Mouse (Mus musculus) midbrain, embryonic 11.5 days (tissue): ENCODE measurements around the gene Rps7. TPM values are rescaled to one million over a fixed set of nuclear protein-coding genes. Genes with fewer than 3 reads are reported as not detected.
A peak's percentile ranks its signal among the peaks of the same experiment; 100 is the strongest.

Source experiments
- ATAC-seq: fragments of 200-750 bp; cut with Nextera tagmentation; 2 replicates; pipeline ENCODE4 v1.8.0; 2017; ENCODE audit warnings: moderate TSS enrichment, moderate library complexity; ENCODE audit not compliant: low FRiP score
- DNase-seq: peaks from one replicate; pipeline ENCODE4 v3.0.0; 2015; ENCODE audit warnings: low spot score; ENCODE audit errors: missing footprints
- H3K27ac ChIP-seq: fragments of 300-500 bp; sonication (generic); 2 replicates; pipeline ENCODE4 v1.5.1; 2014; ENCODE audit warnings: low read depth, low read length
- H3K27me3 ChIP-seq: fragments of 300-500 bp; sonication (generic); 2 replicates; pipeline ENCODE4 v1.6.1; 2014; ENCODE audit warnings: mild to moderate bottlenecking, low read length, moderate library complexity, mixed read lengths; ENCODE audit not compliant: control insufficient read depth, insufficient read depth
- H3K36me3 ChIP-seq: fragments of 300-500 bp; sonication (generic); 2 replicates; pipeline ENCODE4 v1.6.1; 2014; ENCODE audit warnings: mild to moderate bottlenecking, low read length, moderate library complexity, mixed read lengths; ENCODE audit not compliant: control insufficient read depth, insufficient read depth
- H3K4me1 ChIP-seq: fragments of 300-500 bp; sonication (generic); 2 replicates; pipeline ENCODE4 v1.6.1; 2014; ENCODE audit warnings: low read length; ENCODE audit not compliant: control insufficient read depth, insufficient read depth
- H3K4me2 ChIP-seq: fragments of 300-500 bp; sonication (generic); 2 replicates; pipeline ENCODE4 v1.6.1; 2014; ENCODE audit warnings: mild to moderate bottlenecking, moderate library complexity
- H3K4me3 ChIP-seq: fragments of 300-500 bp; sonication (generic); 2 replicates; pipeline ENCODE4 v1.5.1; 2014; ENCODE audit warnings: low read depth, low read length
- H3K9ac ChIP-seq: fragments of 300-500 bp; sonication (generic); 2 replicates; pipeline ENCODE4 v1.6.1; 2014; ENCODE audit warnings: low read length
- H3K9me3 ChIP-seq: fragments of 300-500 bp; sonication (generic); 2 replicates; pipeline ENCODE4 v1.6.1; 2016; ENCODE audit warnings: low read length; ENCODE audit not compliant: control insufficient read depth
- WGBS: fragments of 180-500 bp; shearing (Covaris S2); extraction: QIAGEN DNeasy Blood & Tissue Kit; methylation state at CpG from one replicate; pipeline ENCODE4 v1.1.7; 2014; 5-methylcytosine and 5-hydroxymethylcytosine counted together
- polyA plus RNA-seq: library from polyadenylated mRNA; unstranded; fragments of >200 nt; fragmentation: Nextera tagmentation; extraction: Ambion mirVana; gene quantifications from 2 replicates; pipeline ENCODE4 v1.2.1, GENCODE M21; 2014

The Rps7 gene
- polyA plus RNA-seq, 1 experiment from 2014 or later, result 750 TPM

GRCm38 (mm10) chr12:28598526-28598991, 37.2 kb downstream of the Rps7 start:
- Histone ChIP-seq H3K36me3 (no peaks in the 10 kb centered on the region), H3K27ac (no peak overlapping the region), H3K27me3 (no peaks in the 10 kb centered on the region), H3K9me3 (no peaks in the 10 kb centered on the region), H3K4me3 (no peak overlapping the region), H3K4me1 (no peaks in the 10 kb centered on the region), H3K4me2 (no peak overlapping the region), H3K9ac (no peak overlapping the region)
- ATAC-seq (no peak), DNase-seq (no peak)
- 70% methylated on average over 2 of the region's 2 CpGs for WGBS

GRCm38 (mm10) chr12:28598110-28598509, 37.6 kb downstream of the Rps7 start:
- WGBS, result 73% methylated on average over 3 of the region's 3 CpGs
- ATAC-seq (no peak), DNase-seq (no peak)
- Histone ChIP-seq H3K9me3 (no peaks in the 10 kb centered on the region), H3K4me3 (no peak overlapping the region), H3K4me1 (no peaks in the 10 kb centered on the region), H3K9ac (no peak overlapping the region), H3K4me2 (no peak overlapping the region), H3K27me3 (no peaks in the 10 kb centered on the region), H3K36me3 (no peaks in the 10 kb centered on the region), H3K27ac (no peak overlapping the region)

GRCm38 (mm10) chr12:28597699-28598098, 38.1 kb downstream of the Rps7 start:
- Histone ChIP-seq H3K4me2 (no peak overlapping the region), H3K36me3 (no peaks in the 10 kb centered on the region), H3K4me1 (no peaks in the 10 kb centered on the region), H3K27me3 (no peaks in the 10 kb centered on the region), H3K9ac (no peak overlapping the region), H3K9me3 (no peaks in the 10 kb centered on the region), H3K4me3 (no peak overlapping the region), H3K27ac (no peak overlapping the region)
- no peak for ATAC-seq
- 88% methylated on average over 9 of the region's 9 CpGs for WGBS
- DNase-seq, result no peak

DNA sequence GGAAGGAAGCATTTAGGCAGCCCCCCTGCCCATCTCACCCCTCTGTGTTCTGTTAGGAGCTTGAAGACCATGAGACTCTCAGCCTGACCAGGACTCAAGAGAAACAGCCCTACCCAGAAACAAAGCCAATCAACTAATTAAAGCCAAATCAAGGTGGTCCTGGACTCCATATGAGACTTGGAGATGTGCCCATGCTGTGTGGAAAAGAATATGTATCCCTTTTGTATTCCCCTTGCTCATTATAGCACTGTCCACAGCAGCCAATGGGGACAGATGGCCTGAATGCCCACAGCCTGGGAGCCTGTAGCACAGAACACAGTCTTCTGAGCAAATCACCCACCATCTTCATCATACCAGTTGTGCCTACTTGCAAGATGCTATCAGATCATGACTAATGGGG, 38.9 kb downstream of the Rps7 start:
- Histone ChIP-seq H3K4me2 (no peak overlapping the region), H3K9me3 (no peaks in the 10 kb centered on the region), H3K4me3 (no peak overlapping the region), H3K27ac (no peak overlapping the region), H3K27me3 (no peaks in the 10 kb centered on the region), H3K36me3 (no peaks in the 10 kb centered on the region), H3K9ac (no peak overlapping the region), H3K4me1 (no peaks in the 10 kb centered on the region)
- ATAC-seq, result no peak
- DNase-seq, result no peak

DNA sequence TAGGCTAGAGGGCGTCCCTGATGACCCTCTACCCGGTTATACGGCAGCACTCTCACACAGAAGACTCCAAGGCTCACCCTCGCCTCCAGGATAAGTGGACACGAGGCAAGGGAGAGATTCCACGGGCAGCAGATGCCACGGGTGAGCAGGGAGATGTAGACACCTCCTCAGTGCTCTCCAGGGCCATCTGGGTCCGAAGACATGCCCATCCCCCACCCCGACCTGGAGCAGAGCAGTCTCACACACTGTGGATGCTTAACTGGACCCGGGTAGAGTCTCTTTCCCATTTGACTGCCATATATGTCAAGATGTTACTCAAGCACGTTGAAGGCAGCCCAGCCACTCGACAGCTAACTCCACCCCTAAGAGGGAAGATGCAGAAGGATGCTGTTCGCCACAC, 45.3 kb downstream of the Rps7 start:
- no peaks in the 10 kb centered on the region for H3K36me3 ChIP-seq
- 59% methylated on average over 13 of the region's 13 CpGs for WGBS
- H3K9ac ChIP-seq, result no peak overlapping the region
- H3K4me2 ChIP-seq, result no peak overlapping the region
- no peaks in the 10 kb centered on the region; the same call in 1 of the 2 replicates for H3K27me3 ChIP-seq
- H3K4me3 ChIP-seq, result no peak overlapping the region
- H3K4me1 ChIP-seq, result peaks cover 3% of the 10 kb centered on the region; the same call in 1 of the 2 replicates
- DNase-seq, result no peak
- no peak for ATAC-seq
- no peaks in the 10 kb centered on the region for H3K9me3 ChIP-seq
- H3K27ac ChIP-seq, result no peak overlapping the region

DNA sequence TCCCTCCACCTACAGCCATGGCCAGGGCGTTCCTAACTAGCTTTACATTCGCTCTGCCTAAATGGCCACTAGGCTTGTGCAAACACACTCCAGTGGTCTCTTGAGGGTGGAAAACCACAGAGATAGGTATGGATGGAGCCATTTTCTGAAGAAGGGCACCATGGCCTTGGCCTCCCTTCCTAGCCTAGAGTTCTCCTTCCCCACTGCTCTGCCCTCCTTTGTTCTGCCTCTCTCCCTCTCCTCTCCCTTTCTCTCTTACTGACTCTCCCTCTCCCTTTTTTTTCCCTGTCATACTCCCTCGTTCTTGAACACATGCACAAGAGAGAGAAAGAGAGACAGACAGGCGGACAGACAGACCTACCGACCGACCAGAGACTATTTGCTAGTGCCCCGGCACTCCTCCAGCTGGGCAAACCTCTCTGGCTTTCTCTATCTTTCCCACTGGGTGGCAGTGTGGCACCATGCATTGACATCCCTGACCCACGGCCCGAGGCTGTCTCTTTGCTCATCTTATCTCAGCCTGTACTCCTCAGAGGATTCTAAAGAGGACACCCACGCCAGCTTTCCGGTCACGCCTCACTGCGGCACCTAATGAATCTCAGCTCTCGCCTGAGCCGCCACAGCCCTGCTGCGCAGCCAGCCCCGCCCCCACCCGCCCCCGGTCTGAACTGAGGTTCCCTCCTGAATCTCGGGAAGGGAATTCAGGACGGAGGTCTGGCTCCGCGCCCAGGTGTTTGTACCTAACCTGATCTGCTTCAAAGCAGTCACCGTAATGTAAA, 46.5 kb downstream of the Rps7 start:
- Histone ChIP-seq H3K36me3 (no peaks in the 10 kb centered on the region), H3K4me2 (peak overlapping the region; percentile 47), H3K27ac (no peak overlapping the region), H3K9me3 (no peaks in the 10 kb centered on the region), H3K9ac (peak overlapping the region; percentile 50), H3K27me3 (no peaks in the 10 kb centered on the region; the same call in 1 of the 2 replicates), H3K4me1 (peaks cover 3% of the 10 kb centered on the region; the same call in 1 of the 2 replicates), H3K4me3 (peak overlapping the region; percentile 28)
- ATAC-seq, result peak; percentile 88
- WGBS, result 8% methylated on average over 23 of the region's 24 CpGs
- peak; percentile 96 for DNase-seq

DNA sequence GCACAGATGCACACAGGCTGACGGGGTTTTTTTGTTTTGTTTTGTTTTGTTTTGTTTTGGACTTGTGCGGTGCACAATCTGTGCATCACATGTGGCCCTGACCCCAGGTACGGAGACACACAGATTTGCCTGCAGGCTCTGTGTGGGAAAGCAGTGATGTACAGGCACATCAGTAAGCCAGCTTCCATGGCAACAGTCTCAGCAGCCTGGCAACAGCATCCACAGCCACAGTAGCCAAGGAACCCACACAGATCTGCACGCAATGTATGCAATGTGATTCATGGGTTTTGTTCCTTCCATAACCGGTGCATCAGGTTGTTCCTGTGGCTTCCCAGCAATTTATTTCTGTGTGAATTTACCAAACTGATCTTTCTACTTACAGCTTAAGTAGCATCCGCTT, 47.8 kb downstream of the Rps7 start:
- H3K9ac ChIP-seq, result no peak overlapping the region
- DNase-seq (no peak), ATAC-seq (no peak; the same call in 1 of the 2 replicates)
- H3K9me3 ChIP-seq, result no peaks in the 10 kb centered on the region
- no peaks in the 10 kb centered on the region for H3K36me3 ChIP-seq
- H3K4me2 ChIP-seq, result no peak overlapping the region
- WGBS, result 74% methylated on average over 6 of the region's 6 CpGs
- no peak overlapping the region for H3K27ac ChIP-seq
- H3K27me3 ChIP-seq, result no peaks in the 10 kb centered on the region; the same call in 1 of the 2 replicates
- H3K4me1 ChIP-seq, result peaks cover 3% of the 10 kb centered on the region; the same call in 1 of the 2 replicates
- H3K4me3 ChIP-seq, result no peak overlapping the region

- H3K9ac ChIP-seq, result no peak overlapping the region
- no peaks in the 10 kb centered on the region for H3K27me3 ChIP-seq
- H3K9me3 ChIP-seq, result no peaks in the 10 kb centered on the region
- H3K4me3 ChIP-seq, result no peak overlapping the region
- no peaks in the 10 kb centered on the region; the same call in 1 of the 2 replicates for H3K4me1 ChIP-seq
- no peak for ATAC-seq
- WGBS, result 78% methylated on average over 3 of the region's 3 CpGs
- DNase-seq, result no peak
- H3K4me2 ChIP-seq, result no peak overlapping the region
- H3K27ac ChIP-seq, result no peak overlapping the region
- no peaks in the 10 kb centered on the region for H3K36me3 ChIP-seq
Measured at GRCm38 (mm10) chr12:28584036-28584435, 51.7 kb downstream of the Rps7 start.

DNA sequence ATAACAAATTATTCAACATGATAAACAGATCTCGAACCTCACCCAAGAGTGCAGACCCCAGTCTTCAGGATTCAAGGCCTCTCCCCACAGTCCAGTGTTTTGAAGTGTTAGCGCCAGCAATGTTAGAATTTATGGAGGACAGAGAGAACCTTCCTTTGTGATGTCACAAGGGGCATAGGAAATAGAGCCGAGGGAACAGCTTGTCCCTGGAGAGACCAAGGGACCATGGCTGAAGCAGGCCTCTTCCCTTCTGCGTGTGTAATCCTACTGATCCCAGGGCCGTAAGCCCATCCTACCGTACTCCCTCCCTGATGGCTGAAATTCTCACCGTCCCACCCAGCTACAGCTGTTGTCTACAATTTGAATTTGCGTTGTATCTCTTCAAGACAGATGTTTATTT, 53.3 kb downstream of the Rps7 start, which contains the start of gene Allc:
Gene Allc (minus strand): TSS at position 101 of the 400 bp plus-strand sequence.
- ATAC-seq (no peak), DNase-seq (no peak)
- no peaks in the 10 kb centered on the region for H3K36me3 ChIP-seq
- no peak within 1 kb of the TSS for H3K9ac ChIP-seq
- 90% methylated on average over 8 of the region's 8 CpGs for WGBS
- no peak within 1 kb of the TSS for H3K27ac ChIP-seq
- no peak within 1 kb of the TSS for H3K4me2 ChIP-seq
- H3K4me3 ChIP-seq, result no peak within 1 kb of the TSS
- no peaks in the 10 kb centered on the region for H3K4me1 ChIP-seq
- H3K9me3 ChIP-seq, result no peaks in the 10 kb centered on the region
- no peaks in the 10 kb centered on the region for H3K27me3 ChIP-seq
